In genomic region chr10:27631002-27631401, GRCm38 (mm10) we compare ENCODE assay signal across 18 mouse cellular contexts.
A peak's percentile ranks its signal among the peaks of the same experiment; 100 is the strongest.
DNase-seq lines count a peak whose midpoint lies in the region; ATAC-seq lines count a peak whose summit lies in the region.
"Had no signal": no experiment of that assay in that cellular context is flagged by ENCODE, and none has a peak within 500 bp of the region (broad histone marks: within the 10 kb centered on the region; RNA-seq: fewer than 3 reads in every experiment).

No protein-coding gene starts in this region.

- peak; percentile 47; the same call in 1 of the 2 replicates for ATAC-seq in frontal cortex, adult (ENCODE audit: low TSS enrichment)
- ATAC-seq: liver, postnatal 0 days; lung, postnatal 0 days; midbrain, embryonic 16.5 days; Patski had no signal

- no peak for DNase-seq in frontal cortex, postnatal 25 days (ENCODE audit: low spot score in 2 of 2)
- DNase-seq in right cerebral cortex, adult 18-20 months = peak; percentile 5
- no peak for DNase-seq in right cerebral cortex, postnatal 25 days
- peak; percentile 48 for DNase-seq in layer of hippocampus, adult 9-10 months (ENCODE audit: low spot score)
- DNase-seq in spleen, postnatal 10 days (ENCODE audit: low spot score in 2 of 2) = no peak
- DNase-seq in embryo, embryonic 11 days = no peak
- DNase-seq: adrenal gland, postnatal 36 days; B cell, adult 2 months; cerebellum, postnatal 36 days; gastrocnemius, postnatal 25 days; heart, adult 2 months; heart, postnatal 14 days; kidney, adult 2 months; liver, postnatal 0 days had no signal

Comparison
In these comparisons a context has a peak if more than half of its experiments do, and no peak if none do; other contexts are left out.
1. DNase-seq: peak in right cerebral cortex, adult 18-20 months (single experiment) and layer of hippocampus, adult 9-10 months (single experiment); none in frontal cortex, postnatal 25 days (0 of 2), right cerebral cortex, postnatal 25 days (single experiment), spleen, postnatal 10 days (0 of 2) and embryo, embryonic 11 days (single experiment).